Mouse (Mus musculus): ENCODE results near the gene Rhobtb3. TPM values are rescaled to one million over a fixed set of nuclear protein-coding genes. Genes with fewer than 3 reads are reported as not detected.
"Not testable (repeated sequence)": the region's sequence is repeated elsewhere in the genome, so short reads cannot be mapped to it uniquely, and the experiment has no call there.

Rhobtb3 gene
- polyA plus RNA-seq, 1 experiment from 2014 or later = 71.1 TPM

DNA sequence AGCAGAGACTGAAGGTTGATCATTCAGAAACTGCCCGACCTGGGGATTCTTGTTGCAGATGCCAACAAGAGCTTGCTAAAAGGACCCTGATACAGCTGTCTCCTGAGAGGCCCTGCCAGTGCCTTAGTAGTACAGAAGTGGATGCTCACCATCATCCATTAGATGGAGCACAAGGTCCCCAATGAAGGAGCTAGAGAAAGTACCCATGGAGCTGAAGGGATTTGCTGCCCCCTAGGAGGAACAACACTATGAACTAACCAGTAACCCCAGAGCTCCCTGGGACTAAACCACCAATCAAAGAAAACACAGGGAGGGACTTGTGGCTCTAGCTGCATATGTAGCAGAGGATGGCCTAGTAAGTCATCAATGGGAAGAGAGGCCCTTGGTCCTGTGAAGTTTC, 42.8 kb downstream of the Rhobtb3 start:
- WGBS = 96% methylated on average over 1 of the region's 1 CpGs

DNA sequence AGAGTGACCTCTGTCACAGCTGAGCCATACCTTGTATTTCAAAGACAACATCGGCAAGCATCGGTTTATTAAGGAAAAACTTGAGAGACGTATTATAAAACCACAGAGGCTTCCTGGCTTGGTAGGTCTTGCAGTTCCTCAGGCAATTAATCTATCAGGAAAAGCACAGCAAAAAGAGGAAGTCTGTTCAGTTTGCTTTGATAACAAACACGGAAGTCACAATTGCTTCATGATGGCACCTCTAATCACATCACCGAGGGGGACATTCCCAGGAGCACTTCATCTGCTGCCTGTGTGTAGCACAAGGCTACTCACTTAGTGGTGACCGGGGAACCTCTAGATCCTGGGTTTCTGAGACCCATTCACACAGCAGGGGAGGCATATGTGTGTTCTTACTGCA, 50.8 kb downstream of the Rhobtb3 start:
- WGBS = 88% methylated on average over 6 of the region's 6 CpGs
- no peaks in the 10 kb centered on the region for H3K9me3 ChIP-seq (ENCODE audit: control insufficient read depth, low read length)
- H3K36me3 ChIP-seq (ENCODE audit: control insufficient read depth, insufficient read depth, low read length) = peaks cover 7% of the 10 kb centered on the region
- no peak overlapping the region for H3K4me2 ChIP-seq
- no peak overlapping the region for H3K9ac ChIP-seq (ENCODE audit: low read length)
- DNase-seq (ENCODE audit: low spot score, missing footprints) (no peak), ATAC-seq (ENCODE audit: low FRiP score) (no peak)
- no peaks in the 10 kb centered on the region for H3K4me1 ChIP-seq (ENCODE audit: control insufficient read depth, insufficient read depth, low read length)
- H3K27me3 ChIP-seq (ENCODE audit: control insufficient read depth, insufficient read depth, low read length) = no peaks in the 10 kb centered on the region
- H3K4me3 ChIP-seq (ENCODE audit: low read depth, low read length) = no peak overlapping the region
- no peak overlapping the region for H3K27ac ChIP-seq (ENCODE audit: low read depth, low read length)

More for the DNA sequence above, 42.8 kb downstream of the Rhobtb3 start:
- H3K9me3 ChIP-seq (ENCODE audit: control insufficient read depth, low read length); H3K4me3 ChIP-seq (ENCODE audit: low read depth, low read length); H3K36me3 ChIP-seq (ENCODE audit: control insufficient read depth, insufficient read depth, low read length); H3K27ac ChIP-seq (ENCODE audit: low read depth, low read length); H3K4me1 ChIP-seq (ENCODE audit: control insufficient read depth, insufficient read depth, low read length); H3K4me2 ChIP-seq; DNase-seq (ENCODE audit: low spot score, missing footprints); H3K9ac ChIP-seq (ENCODE audit: low read length); ATAC-seq (ENCODE audit: low FRiP score); H3K27me3 ChIP-seq (ENCODE audit: control insufficient read depth, insufficient read depth, low read length): not testable (repeated sequence)

DNA sequence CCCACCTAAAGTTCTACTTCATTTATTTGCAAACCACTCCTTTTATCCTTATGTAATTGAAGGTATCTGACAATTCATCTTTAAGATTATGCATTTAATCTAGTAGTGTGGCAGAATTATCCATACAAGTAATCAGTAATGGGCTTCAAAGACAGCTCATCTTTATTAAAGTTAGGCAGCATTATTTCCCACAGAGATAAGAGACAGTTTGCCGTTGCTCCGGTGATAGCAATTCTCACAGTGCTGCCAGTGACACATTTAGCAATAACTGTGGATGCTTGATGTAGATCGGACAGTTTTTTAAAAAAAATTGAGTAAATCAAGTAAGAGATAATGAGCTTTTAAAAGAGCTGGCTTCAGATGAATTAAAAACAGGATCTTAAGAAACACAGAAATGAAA, 51.4 kb downstream of the Rhobtb3 start:
- H3K9me3 ChIP-seq (ENCODE audit: control insufficient read depth, low read length) = no peaks in the 10 kb centered on the region
- DNase-seq (ENCODE audit: low spot score, missing footprints) (no peak), ATAC-seq (ENCODE audit: low FRiP score) (no peak)
- WGBS = 92% methylated on average over 3 of the region's 3 CpGs
- no peak overlapping the region for H3K4me3 ChIP-seq (ENCODE audit: low read depth, low read length)
- peaks cover 7% of the 10 kb centered on the region for H3K36me3 ChIP-seq (ENCODE audit: control insufficient read depth, insufficient read depth, low read length)
- no peak overlapping the region for H3K27ac ChIP-seq (ENCODE audit: low read depth, low read length)
- H3K27me3 ChIP-seq (ENCODE audit: control insufficient read depth, insufficient read depth, low read length) = no peaks in the 10 kb centered on the region
- H3K4me1 ChIP-seq (ENCODE audit: control insufficient read depth, insufficient read depth, low read length) = no peaks in the 10 kb centered on the region
- no peak overlapping the region for H3K9ac ChIP-seq (ENCODE audit: low read length)
- H3K4me2 ChIP-seq = no peak overlapping the region

DNA sequence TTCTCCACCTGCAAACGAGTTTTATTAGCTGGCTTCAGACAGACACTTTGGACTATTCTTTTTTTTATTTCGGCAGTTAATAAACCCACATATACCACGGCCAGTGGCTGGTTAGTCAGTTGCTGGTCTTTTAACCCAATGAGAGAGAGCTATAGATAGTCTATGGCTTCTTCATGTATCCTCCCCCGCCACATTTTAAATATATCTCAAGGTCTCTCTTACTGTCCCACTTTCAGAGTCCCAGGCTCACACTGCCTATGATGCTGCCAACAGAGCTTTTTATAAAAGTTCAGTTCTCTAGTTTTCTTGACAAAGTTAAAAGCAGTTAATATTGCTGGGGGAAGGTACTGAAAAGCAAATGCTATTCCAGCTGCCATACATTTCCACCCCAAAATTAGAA, 51.9 kb downstream of the Rhobtb3 start:
- H3K27me3 ChIP-seq (ENCODE audit: control insufficient read depth, insufficient read depth, low read length) = no peaks in the 10 kb centered on the region
- peaks cover 7% of the 10 kb centered on the region for H3K36me3 ChIP-seq (ENCODE audit: control insufficient read depth, insufficient read depth, low read length)
- H3K4me3 ChIP-seq (ENCODE audit: low read depth, low read length) = no peak overlapping the region
- H3K9me3 ChIP-seq (ENCODE audit: control insufficient read depth, low read length) = no peaks in the 10 kb centered on the region
- DNase-seq (ENCODE audit: low spot score, missing footprints) (peak; percentile 53), ATAC-seq (ENCODE audit: low FRiP score) (no peak)
- 94% methylated on average over 4 of the region's 4 CpGs for WGBS
- H3K27ac ChIP-seq (ENCODE audit: low read depth, low read length) = no peak overlapping the region
- no peaks in the 10 kb centered on the region for H3K4me1 ChIP-seq (ENCODE audit: control insufficient read depth, insufficient read depth, low read length)
- no peak overlapping the region for H3K4me2 ChIP-seq
- no peak overlapping the region for H3K9ac ChIP-seq (ENCODE audit: low read length)

DNA sequence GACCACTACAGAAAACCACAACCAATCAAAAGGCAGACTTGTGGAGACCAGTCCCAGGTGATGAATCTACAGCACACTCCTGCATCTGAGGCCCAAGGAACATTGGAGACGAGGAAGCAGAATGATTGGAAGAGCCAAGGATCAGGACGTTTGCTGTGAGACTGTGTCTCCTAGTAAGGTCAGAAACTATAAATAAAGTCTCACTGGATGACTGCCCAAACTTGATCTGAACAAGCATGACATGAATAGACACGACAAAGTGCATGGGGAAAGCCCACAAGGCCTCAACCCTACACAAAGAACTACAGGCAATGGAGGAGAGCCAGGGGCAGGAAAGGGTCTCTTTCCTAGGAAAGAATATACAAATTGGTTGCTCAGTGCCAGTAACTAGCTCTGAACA, 59.9 kb downstream of the Rhobtb3 start:
- Histone ChIP-seq H3K9me3 (ENCODE audit: control insufficient read depth, low read length) (no peaks in the 10 kb centered on the region), H3K4me1 (ENCODE audit: control insufficient read depth, insufficient read depth, low read length) (no peaks in the 10 kb centered on the region), H3K27ac (ENCODE audit: low read depth, low read length) (no peak overlapping the region), H3K27me3 (ENCODE audit: control insufficient read depth, insufficient read depth, low read length) (no peaks in the 10 kb centered on the region), H3K36me3 (ENCODE audit: control insufficient read depth, insufficient read depth, low read length) (peaks cover 2% of the 10 kb centered on the region; the same call in 1 of the 2 replicates), H3K4me2 (no peak overlapping the region), H3K9ac (ENCODE audit: low read length) (no peak overlapping the region), H3K4me3 (ENCODE audit: low read depth, low read length) (no peak overlapping the region)
- WGBS = 90% methylated on average over 3 of the region's 3 CpGs
- ATAC-seq (ENCODE audit: low FRiP score) = no peak
- peak; percentile 31 for DNase-seq (ENCODE audit: low spot score, missing footprints)

DNA sequence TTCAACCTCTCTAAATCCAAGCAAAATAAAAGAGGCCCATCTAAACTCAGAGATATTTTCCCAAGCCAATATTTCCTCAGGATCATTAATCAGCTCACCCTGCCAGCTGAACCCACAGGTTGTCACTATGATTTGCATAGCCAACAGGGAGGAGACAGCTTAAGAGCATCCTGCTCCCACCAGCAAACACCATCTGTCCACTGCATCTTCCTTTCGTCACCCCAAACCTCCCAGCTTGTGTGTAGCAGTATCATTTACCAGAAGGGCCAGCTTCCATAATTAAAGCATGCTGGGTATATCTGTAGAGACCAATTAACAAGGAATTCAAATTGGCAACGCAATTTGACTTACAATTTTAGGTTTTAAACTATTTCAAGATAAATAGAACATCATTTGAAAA, 63.2 kb downstream of the Rhobtb3 start:
- no peaks in the 10 kb centered on the region for H3K27me3 ChIP-seq (ENCODE audit: control insufficient read depth, insufficient read depth, low read length)
- no peak overlapping the region for H3K9ac ChIP-seq (ENCODE audit: low read length)
- no peak overlapping the region for H3K4me2 ChIP-seq
- H3K36me3 ChIP-seq (ENCODE audit: control insufficient read depth, insufficient read depth, low read length) = peaks cover 2% of the 10 kb centered on the region; the same call in 1 of the 2 replicates
- H3K27ac ChIP-seq (ENCODE audit: low read depth, low read length) = no peak overlapping the region
- H3K4me1 ChIP-seq (ENCODE audit: control insufficient read depth, insufficient read depth, low read length) = no peaks in the 10 kb centered on the region
- H3K9me3 ChIP-seq (ENCODE audit: control insufficient read depth, low read length) = no peaks in the 10 kb centered on the region
- DNase-seq (ENCODE audit: low spot score, missing footprints) (peak; percentile 64), ATAC-seq (ENCODE audit: low FRiP score) (peak; percentile 64; the same call in 1 of the 2 replicates)
- 78% methylated on average over 2 of the region's 2 CpGs for WGBS
- H3K4me3 ChIP-seq (ENCODE audit: low read depth, low read length) = no peak overlapping the region

DNA sequence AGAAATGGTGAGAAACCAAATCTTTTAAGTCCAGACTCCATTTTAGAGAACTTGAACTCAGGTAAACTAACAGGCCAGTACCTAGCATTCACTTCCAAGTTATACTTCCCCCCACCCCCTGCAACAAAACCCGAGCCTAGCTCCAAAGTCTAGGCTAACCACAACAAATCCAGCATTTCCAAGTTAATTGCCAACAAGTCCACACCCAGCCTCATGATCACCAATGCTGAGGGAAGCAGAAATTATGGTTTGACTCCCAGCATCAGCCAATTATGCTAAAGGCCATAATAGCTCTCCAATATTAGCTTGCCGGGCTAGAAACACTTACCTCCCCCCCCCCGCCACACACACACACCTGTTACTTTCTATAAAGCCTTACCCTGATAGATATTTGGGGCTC, 64.0 kb downstream of the Rhobtb3 start:
- ATAC-seq (ENCODE audit: low FRiP score) = no peak
- Histone ChIP-seq H3K36me3 (ENCODE audit: control insufficient read depth, insufficient read depth, low read length) (peaks cover 2% of the 10 kb centered on the region; the same call in 1 of the 2 replicates), H3K9me3 (ENCODE audit: control insufficient read depth, low read length) (no peaks in the 10 kb centered on the region), H3K9ac (ENCODE audit: low read length) (no peak overlapping the region), H3K27ac (ENCODE audit: low read depth, low read length) (no peak overlapping the region), H3K4me3 (ENCODE audit: low read depth, low read length) (no peak overlapping the region), H3K4me2 (no peak overlapping the region), H3K4me1 (ENCODE audit: control insufficient read depth, insufficient read depth, low read length) (no peaks in the 10 kb centered on the region), H3K27me3 (ENCODE audit: control insufficient read depth, insufficient read depth, low read length) (no peaks in the 10 kb centered on the region)
- WGBS = 89% methylated on average over 3 of the region's 3 CpGs
- peak; percentile 39 for DNase-seq (ENCODE audit: low spot score, missing footprints)

DNA sequence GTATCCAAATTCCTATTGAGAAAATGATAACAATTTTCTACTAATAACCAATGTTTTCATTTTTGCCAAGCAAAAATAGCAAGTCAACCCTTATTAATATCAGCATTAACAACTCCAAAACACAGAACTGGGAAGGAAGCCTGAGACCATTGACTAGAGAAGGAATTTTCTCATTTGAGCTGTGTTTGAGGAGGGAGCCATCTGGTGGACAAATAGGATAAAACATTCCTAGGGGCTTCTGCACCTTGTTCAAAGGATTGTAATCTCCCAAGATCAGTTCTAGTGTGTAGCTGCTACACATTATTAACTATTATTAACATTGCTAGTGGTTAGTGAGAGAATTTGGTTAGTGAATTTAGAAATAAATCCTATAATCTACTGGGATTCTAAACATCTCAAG, 65.8 kb downstream of the Rhobtb3 start:
- DNase-seq (ENCODE audit: low spot score, missing footprints) (peak; percentile 94), ATAC-seq (ENCODE audit: low FRiP score) (peak; percentile 52; the same call in 1 of the 2 replicates)
- Histone ChIP-seq H3K9me3 (ENCODE audit: control insufficient read depth, low read length) (no peaks in the 10 kb centered on the region), H3K4me2 (no peak overlapping the region), H3K4me1 (ENCODE audit: control insufficient read depth, insufficient read depth, low read length) (no peaks in the 10 kb centered on the region), H3K27me3 (ENCODE audit: control insufficient read depth, insufficient read depth, low read length) (no peaks in the 10 kb centered on the region), H3K4me3 (ENCODE audit: low read depth, low read length) (no peak overlapping the region), H3K27ac (ENCODE audit: low read depth, low read length) (no peak overlapping the region), H3K9ac (ENCODE audit: low read length) (no peak overlapping the region), H3K36me3 (ENCODE audit: control insufficient read depth, insufficient read depth, low read length) (no peaks in the 10 kb centered on the region; the same call in 1 of the 2 replicates)

DNA sequence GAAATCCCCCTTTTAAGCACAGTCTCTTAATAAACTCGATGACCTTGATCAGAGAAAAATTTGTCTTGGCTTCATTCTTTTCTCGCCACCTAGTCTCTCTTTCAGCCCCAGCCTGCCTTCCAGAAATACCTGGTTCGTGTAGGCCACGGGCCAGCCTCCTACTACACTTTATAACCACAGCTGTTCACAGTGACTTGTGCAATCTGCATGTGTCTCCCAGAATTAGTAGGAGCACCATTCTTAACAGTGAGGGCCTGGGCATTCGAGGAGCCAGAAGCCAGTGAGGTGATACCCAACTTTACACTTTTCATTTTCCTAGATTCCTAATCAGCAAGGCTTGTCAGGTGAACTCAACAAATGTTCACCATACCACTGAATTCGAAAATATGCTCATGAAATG, 67.1 kb downstream of the Rhobtb3 start:
- DNase-seq (ENCODE audit: low spot score, missing footprints) (peak; percentile 14), ATAC-seq (ENCODE audit: low FRiP score) (no peak)
- no peaks in the 10 kb centered on the region; the same call in 1 of the 2 replicates for H3K36me3 ChIP-seq (ENCODE audit: control insufficient read depth, insufficient read depth, low read length)
- H3K4me2 ChIP-seq = no peak overlapping the region
- no peaks in the 10 kb centered on the region for H3K27me3 ChIP-seq (ENCODE audit: control insufficient read depth, insufficient read depth, low read length)
- no peaks in the 10 kb centered on the region for H3K9me3 ChIP-seq (ENCODE audit: control insufficient read depth, low read length)
- WGBS = 89% methylated on average over 6 of the region's 6 CpGs
- no peak overlapping the region for H3K9ac ChIP-seq (ENCODE audit: low read length)
- no peak overlapping the region for H3K4me3 ChIP-seq (ENCODE audit: low read depth, low read length)
- no peaks in the 10 kb centered on the region for H3K4me1 ChIP-seq (ENCODE audit: control insufficient read depth, insufficient read depth, low read length)
- no peak overlapping the region for H3K27ac ChIP-seq (ENCODE audit: low read depth, low read length)

DNA sequence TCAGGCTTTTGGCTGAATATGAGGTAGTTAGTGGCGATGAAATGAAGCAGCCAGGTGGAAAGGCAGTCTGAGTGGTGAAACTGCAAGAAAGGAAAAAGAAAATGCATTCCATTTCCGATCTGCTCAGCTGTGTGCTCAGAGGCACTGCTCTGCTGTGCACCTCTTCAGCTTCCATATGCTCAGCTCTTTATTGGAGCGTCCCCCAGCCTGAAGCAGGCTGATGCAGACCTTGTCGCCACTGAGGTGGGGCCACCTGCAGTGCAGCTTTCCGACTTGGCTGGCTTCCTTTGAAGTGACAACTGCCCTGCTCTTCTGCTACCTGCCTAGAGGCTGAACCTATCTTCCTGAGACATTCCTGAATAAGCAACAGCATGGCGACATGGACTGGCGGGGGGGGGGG, 67.5 kb downstream of the Rhobtb3 start:
- not testable (repeated sequence) for H3K27me3 ChIP-seq (ENCODE audit: control insufficient read depth, insufficient read depth, low read length); H3K4me1 ChIP-seq (ENCODE audit: control insufficient read depth, insufficient read depth, low read length); ATAC-seq (ENCODE audit: low FRiP score); H3K36me3 ChIP-seq (ENCODE audit: control insufficient read depth, insufficient read depth, low read length); H3K9me3 ChIP-seq (ENCODE audit: control insufficient read depth, low read length); DNase-seq (ENCODE audit: low spot score, missing footprints); H3K9ac ChIP-seq (ENCODE audit: low read length); H3K4me3 ChIP-seq (ENCODE audit: low read depth, low read length); H3K27ac ChIP-seq (ENCODE audit: low read depth, low read length); H3K4me2 ChIP-seq
- 72% methylated on average over 6 of the region's 7 CpGs for WGBS
